Mouse (Mus musculus) brain, embryonic 14.5 days (tissue): ENCODE measurements at regions not wholly inside any gene's neighbourhood (a gene's known extent, or its start where the extent isn't known, plus 50 kb on each side); places are given as distances from the start of the nearest gene placed in this dataset.
"Not testable (repeated sequence)": the region's sequence is repeated elsewhere in the genome, so short reads cannot be mapped to it uniquely, and the experiment has no call there.

ENCODE experiments used
- CTCF ChIP-seq: fragments of 200-500 bp; IDR thresholded peaks from 2 replicates; pipeline ENCODE4 v1.5.1; 2012; ENCODE audit warnings: inconsistent platforms, mild to moderate bottlenecking, moderate library complexity, borderline replicate concordance; ENCODE audit not compliant: insufficient read depth, insufficient read length; ENCODE audit errors: extremely low read depth
- POLR2A ChIP-seq: fragments of 200-500 bp; IDR thresholded peaks from 2 replicates; pipeline ENCODE4 v1.6.1; 2012; ENCODE audit warnings: mild to moderate bottlenecking, inconsistent platforms, borderline replicate concordance; ENCODE audit not compliant: poor library complexity, insufficient read depth, insufficient read length, severe bottlenecking; ENCODE audit errors: extremely low read depth

GRCm38 (mm10) chr3:40425183-40425844 lies 105.8 kb upstream of the Intu start:
- TF ChIP-seq CTCF, POLR2A: not testable (repeated sequence)
